Mouse (Mus musculus) bone marrow macrophage, adult 2 months (primary cell): ENCODE measurements at regions not wholly inside any gene's neighbourhood (a gene's known extent, or its start where the extent isn't known, plus 50 kb on each side); places are given as distances from the start of the nearest gene placed in this dataset.

Source experiments
- CTCF ChIP-seq: IDR thresholded peaks from 2 replicates; pipeline ENCODE4 v1.5.1; 2012; ENCODE audit warnings: low read depth, mild to moderate bottlenecking, low read length, moderate library complexity
- POLR2A ChIP-seq: IDR thresholded peaks from 2 replicates; pipeline ENCODE4 v1.6.1; 2012; ENCODE audit warnings: mild to moderate bottlenecking, low read depth, low read length, borderline replicate concordance

DNA sequence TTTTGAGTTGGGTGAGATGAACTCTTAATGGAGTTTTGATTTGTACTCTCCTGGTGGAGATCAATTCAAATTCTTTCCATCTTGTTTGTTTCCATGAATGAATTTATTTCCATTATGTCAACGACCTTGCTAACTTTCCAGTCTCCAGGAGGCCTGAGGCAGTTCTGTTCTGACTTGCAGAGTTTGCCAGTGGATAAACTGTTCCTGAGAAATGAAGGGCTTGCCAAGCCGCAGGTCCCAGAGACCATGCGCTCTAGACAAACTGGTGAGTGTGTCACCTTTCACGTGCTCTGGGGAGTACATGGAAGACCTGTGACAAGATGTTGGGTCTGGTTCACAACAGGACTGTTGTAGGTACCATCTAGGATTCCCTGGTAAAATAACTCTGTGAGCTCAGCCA lies 74.5 kb downstream of the Gm11983 start:
- TF ChIP-seq CTCF = no peak
- no peak for TF ChIP-seq POLR2A
